Mouse (Mus musculus) spleen, adult 2 months (tissue): ENCODE data around the gene Bub1b. TPM values are rescaled to one million over a fixed set of nuclear protein-coding genes. Genes with fewer than 3 reads are reported as not detected.
A peak's percentile ranks its signal among the peaks of the same experiment; 100 is the strongest.

Source experiments
- DNase-seq, 2 experiments: peaks; one replicate each; pipeline versions ENCODE4 v3.0.0 to v3.0.0-alpha.2; 2012 to 2021; ENCODE audit warnings: low spot score in 2 of 2, low read depth in 1 of 2
- H3K27ac ChIP-seq: fragments of 200-500 bp; 2 replicates; pipeline ENCODE4 v1.5.1; 2012; ENCODE audit warnings: low read length, inconsistent platforms; ENCODE audit not compliant: insufficient read depth
- H3K27me3 ChIP-seq: fragments of 200-500 bp; 2 replicates; pipeline ENCODE4 v1.6.1; 2012; ENCODE audit warnings: mild to moderate bottlenecking, moderate library complexity, low read length, inconsistent platforms; ENCODE audit not compliant: control insufficient read depth, insufficient read depth
- H3K36me3 ChIP-seq: fragments of 200-500 bp; 2 replicates; pipeline ENCODE4 v1.6.1; 2012; ENCODE audit warnings: mild to moderate bottlenecking, low read length, inconsistent platforms; ENCODE audit not compliant: control insufficient read depth, insufficient read depth
- H3K4me1 ChIP-seq: fragments of 200-500 bp; 2 replicates; pipeline ENCODE4 v1.6.1; 2011; ENCODE audit warnings: inconsistent platforms; ENCODE audit not compliant: control insufficient read depth, insufficient read depth, insufficient read length
- H3K4me3 ChIP-seq: fragments of 200-500 bp; 2 replicates; pipeline ENCODE4 v1.5.1; 2011; ENCODE audit warnings: mild to moderate bottlenecking, inconsistent platforms; ENCODE audit not compliant: insufficient read depth, insufficient read length; ENCODE audit errors: extremely low read depth
- CTCF ChIP-seq: fragments of 200-500 bp; IDR thresholded peaks from 2 replicates; pipeline ENCODE4 v1.5.1; 2011; ENCODE audit warnings: mild to moderate bottlenecking, inconsistent platforms; ENCODE audit not compliant: insufficient read depth, insufficient read length, insufficient replicate concordance; ENCODE audit errors: extremely low read depth
- POLR2A ChIP-seq: fragments of 200-500 bp; IDR thresholded peaks from 2 replicates; pipeline ENCODE4 v1.6.1; 2011; ENCODE audit warnings: low read depth, low read length, inconsistent platforms
- WGBS: fragments of 180-500 bp; shearing (Covaris S2); methylation state at CpG from one replicate; pipeline ENCODE4 v1.1.7; 2018; 5-methylcytosine and 5-hydroxymethylcytosine counted together
- polyA plus RNA-seq: library from polyadenylated mRNA; depleted of rRNA; stranded (reverse); fragments of >200 nt; gene quantifications from 2 replicates; pipeline ENCODE4 v1.2.3, GENCODE M21; 2012

The Bub1b gene
- polyA plus RNA-seq, 1 experiment = 5.0 TPM

DNA sequence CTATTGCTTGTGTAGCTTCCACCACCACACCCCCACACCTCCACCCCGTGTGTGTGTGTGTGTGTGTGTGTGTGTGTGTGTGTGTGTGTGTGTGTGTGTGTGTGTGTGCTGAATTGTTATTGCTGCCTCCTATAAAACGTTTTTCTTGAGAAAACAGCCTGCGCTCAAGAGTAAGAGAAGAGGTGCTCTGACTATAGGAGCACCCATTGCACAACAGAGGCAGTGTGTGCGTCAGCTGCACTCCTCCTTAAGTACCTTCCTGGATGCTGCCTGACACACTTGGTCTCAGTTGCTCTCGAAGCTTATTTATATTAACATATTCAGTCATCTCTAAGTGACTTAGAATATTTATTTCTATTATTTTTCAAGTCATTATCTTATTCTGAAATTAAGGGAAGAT is 20.0 kb downstream of the Bub1b start:
- Histone ChIP-seq H3K4me1 (no peaks in the 10 kb centered on the region; the same call in 1 of the 2 replicates), H3K36me3 (no peaks in the 10 kb centered on the region; the same call in 1 of the 2 replicates), H3K4me3 (no peak overlapping the region), H3K27me3 (no peaks in the 10 kb centered on the region), H3K27ac (no peak overlapping the region)
- 79% methylated on average over 5 of the region's 5 CpGs for whole genome bisulfite sequencing
- TF ChIP-seq CTCF = no peak
- TF ChIP-seq POLR2A = no peak
- DNase-seq = no peak

DNA sequence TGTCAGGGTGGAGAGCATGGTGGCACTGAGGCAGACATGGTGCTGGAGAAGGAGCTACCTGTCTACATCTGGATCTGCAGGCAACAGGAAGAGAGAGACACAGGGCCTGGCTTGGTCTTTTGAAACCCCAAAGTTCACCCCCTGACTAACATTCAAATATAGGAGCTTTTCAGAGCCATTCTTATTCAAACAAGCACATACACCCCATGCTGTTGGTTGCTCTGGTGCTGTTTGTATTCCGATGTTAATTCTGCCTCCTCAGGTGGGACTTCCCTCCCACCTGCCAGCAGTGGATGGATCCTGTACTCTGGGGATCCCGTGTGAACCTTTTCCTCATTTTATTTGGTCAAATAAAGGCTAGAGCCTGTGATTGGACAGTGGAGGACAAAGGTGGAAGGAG is 22.1 kb downstream of the Bub1b start:
- Histone ChIP-seq H3K27ac (no peak overlapping the region), H3K4me1 (no peaks in the 10 kb centered on the region; the same call in 1 of the 2 replicates), H3K36me3 (no peaks in the 10 kb centered on the region; the same call in 1 of the 2 replicates), H3K27me3 (no peaks in the 10 kb centered on the region), H3K4me3 (no peak overlapping the region)
- no peak for DNase-seq
- 94% methylated on average over 2 of the region's 2 CpGs for WGBS
- TF ChIP-seq CTCF = no peak
- TF ChIP-seq POLR2A = no peak

DNA sequence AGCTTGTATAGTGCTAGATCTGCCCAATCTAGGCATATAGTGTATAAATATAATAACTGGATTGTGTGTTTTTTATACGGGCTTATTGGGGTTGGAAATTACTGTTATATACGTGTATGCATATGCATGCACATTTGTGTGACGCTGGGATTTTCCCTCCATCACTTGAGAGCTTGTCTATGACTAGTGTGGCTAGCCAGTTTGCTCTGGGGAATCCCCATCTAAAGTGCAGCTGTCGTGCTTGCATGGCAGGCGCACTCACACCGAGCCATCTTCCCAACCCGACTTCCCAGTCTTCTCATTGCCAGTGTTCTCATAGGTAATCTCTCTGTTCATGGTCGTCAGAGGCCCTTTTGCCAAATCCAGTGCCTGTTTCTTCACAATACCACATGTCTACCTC is 22.6 kb downstream of the Bub1b start:
- Histone ChIP-seq H3K4me1 (no peaks in the 10 kb centered on the region; the same call in 1 of the 2 replicates), H3K4me3 (no peak overlapping the region), H3K27ac (no peak overlapping the region), H3K36me3 (no peaks in the 10 kb centered on the region; the same call in 1 of the 2 replicates), H3K27me3 (no peaks in the 10 kb centered on the region)
- 43% methylated on average over 8 of the region's 8 CpGs for WGBS
- DNase-seq = peak; percentile 49 to 55
- TF ChIP-seq POLR2A (no peak), CTCF (no peak)

DNA sequence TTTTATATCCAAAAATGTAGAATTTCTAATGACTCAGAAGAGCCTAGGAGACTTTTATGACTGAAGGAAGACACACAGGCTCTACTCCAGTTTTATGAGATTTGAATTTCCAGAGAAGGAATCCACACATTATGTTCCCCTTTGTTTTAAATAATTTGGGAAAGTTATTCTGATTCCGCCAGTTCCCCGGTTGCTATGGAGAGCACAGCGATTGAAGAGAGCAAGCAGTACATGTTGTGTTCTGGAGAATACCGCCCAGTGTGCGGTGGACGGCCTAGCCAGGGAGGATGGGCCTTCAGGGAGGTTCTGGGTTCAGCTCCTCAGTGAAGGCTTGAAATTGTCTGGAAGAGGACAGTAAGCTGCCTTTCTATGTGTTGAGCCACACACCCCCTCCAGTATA is 31.3 kb downstream of the Bub1b start:
- Histone ChIP-seq H3K27ac (no peak overlapping the region), H3K36me3 (peaks cover 1% of the 10 kb centered on the region; the same call in 1 of the 2 replicates), H3K27me3 (no peaks in the 10 kb centered on the region), H3K4me1 (no peaks in the 10 kb centered on the region), H3K4me3 (no peak overlapping the region)
- TF ChIP-seq CTCF = no peak
- TF ChIP-seq POLR2A = no peak
- 96% methylated on average over 6 of the region's 6 CpGs for WGBS
- no peak for DNase-seq

DNA sequence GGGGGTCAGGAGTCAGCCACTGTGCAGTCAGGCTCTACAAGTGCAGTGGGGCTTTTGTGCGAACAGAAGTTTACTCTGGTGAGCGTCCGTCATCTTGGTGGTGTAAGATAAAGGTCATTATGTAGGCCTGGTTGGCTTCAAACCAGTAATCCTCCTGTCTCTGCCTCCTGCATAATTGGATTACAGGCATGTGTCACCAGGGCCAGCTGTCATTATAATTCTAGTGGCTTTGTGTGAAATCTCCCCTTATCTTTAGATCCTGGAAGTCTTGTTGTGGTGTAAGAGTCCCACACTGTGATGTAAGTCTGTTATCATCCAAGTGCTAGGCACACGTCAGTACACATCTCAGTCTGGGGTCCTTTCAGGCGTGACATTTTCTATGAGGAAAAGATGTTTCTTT is 35.4 kb downstream of the Bub1b start:
- TF ChIP-seq CTCF (no peak), POLR2A (no peak)
- Histone ChIP-seq H3K4me3 (no peak overlapping the region), H3K36me3 (peaks cover 1% of the 10 kb centered on the region; the same call in 1 of the 2 replicates), H3K27me3 (no peaks in the 10 kb centered on the region), H3K4me1 (peaks cover 2% of the 10 kb centered on the region; the same call in 1 of the 2 replicates), H3K27ac (no peak overlapping the region)
- DNase-seq = no peak
- WGBS = 90% methylated on average over 5 of the region's 5 CpGs

DNA sequence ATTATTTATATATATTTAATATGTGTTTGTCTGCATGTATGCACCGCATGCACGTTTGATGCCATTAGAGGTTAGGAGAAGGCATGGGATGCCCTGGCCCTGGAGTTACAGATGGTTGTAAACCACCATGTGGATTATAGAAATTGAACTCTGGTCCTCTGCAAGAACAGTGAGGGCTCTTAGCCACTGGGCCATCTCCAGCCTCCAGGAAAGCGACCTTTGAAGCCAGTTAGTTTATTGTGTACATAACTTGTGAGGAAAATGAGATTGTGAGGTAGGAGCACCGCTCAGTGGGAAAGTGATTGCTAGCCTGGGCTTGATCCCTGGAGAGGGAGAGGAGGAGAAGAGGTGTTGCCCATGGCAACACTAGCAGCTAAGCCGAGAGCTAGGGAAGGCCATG is 39.2 kb downstream of the Bub1b start:
- WGBS = 95% methylated on average over 5 of the region's 5 CpGs
- peaks cover 1% of the 10 kb centered on the region; the same call in 1 of the 2 replicates for H3K36me3 ChIP-seq
- H3K27ac ChIP-seq = no peak overlapping the region
- H3K4me3 ChIP-seq = no peak overlapping the region
- no peak for TF ChIP-seq CTCF
- no peak for TF ChIP-seq POLR2A
- no peaks in the 10 kb centered on the region for H3K27me3 ChIP-seq
- H3K4me1 ChIP-seq = peaks cover 10% of the 10 kb centered on the region; the same call in 1 of the 2 replicates
- DNase-seq = no peak

DNA sequence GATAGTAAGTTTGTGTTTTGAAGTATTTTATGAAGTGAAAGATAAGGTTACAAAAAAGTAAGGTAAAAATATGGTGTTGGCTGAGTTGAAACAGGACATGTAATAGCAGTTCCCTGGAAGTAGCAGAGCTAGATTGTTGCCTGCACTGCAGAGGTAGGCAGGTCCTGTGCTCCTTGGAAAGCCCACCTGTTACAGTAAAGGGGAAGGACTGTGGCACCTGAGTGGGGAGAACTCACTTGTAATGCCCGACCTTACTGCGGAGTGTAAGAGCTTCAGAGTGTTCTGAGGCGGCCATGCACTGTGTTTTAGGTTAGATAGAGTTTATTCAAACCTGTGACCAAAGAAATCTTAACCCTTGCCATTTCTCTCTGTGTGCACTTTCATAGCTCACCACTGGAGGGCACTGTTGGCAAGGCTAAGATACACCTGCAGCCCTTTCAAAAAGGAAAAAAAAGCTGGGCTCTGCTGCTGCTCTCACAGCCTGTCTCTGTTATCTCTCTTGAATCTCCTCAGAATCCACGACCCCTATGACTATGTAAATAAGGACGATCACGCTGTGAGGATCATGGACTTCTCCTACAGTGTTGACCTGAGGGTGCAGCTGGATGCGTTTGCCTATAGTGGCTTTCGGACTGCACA is 40.0 kb downstream of the Bub1b start:
- H3K27ac ChIP-seq = peak overlapping the region; percentile 39
- WGBS = 36% methylated on average over 8 of the region's 8 CpGs
- peak; percentile 79; the same call in 1 of the 2 replicates for TF ChIP-seq CTCF
- TF ChIP-seq POLR2A = no peak
- H3K36me3 ChIP-seq = peaks cover 1% of the 10 kb centered on the region; the same call in 1 of the 2 replicates
- no peak overlapping the region for H3K4me3 ChIP-seq
- H3K27me3 ChIP-seq = no peaks in the 10 kb centered on the region
- peaks cover 14% of the 10 kb centered on the region; the same call in 1 of the 2 replicates for H3K4me1 ChIP-seq
- DNase-seq = peak; percentile 67 to 73
